Mouse (Mus musculus): ENCODE results near the gene Prss8. TPM values are rescaled to one million over a fixed set of nuclear protein-coding genes. Genes with fewer than 3 reads are reported as not detected.

Prss8 gene
- polyA plus RNA-seq, 1 experiment from 2014 or later, result not detected

DNA sequence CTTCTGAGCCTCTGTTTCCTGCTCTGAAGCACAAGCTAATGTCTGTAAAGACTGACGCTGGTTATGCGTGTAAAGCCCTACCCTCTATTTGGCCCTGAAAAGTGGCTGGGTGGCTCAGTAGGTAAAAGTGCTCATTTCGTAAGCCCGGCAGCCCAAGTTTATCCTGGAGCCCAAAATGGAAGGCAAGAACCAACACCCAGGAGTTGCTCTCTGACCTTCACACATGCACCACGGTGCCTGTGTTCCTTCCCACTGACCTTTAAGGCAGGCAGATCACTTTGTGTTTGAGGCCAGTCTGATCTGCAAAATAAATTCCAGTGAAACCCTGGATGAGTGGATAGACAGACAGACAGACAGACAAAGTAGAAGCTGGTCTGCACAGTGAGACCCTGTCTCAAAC, 6.2 kb downstream of the Prss8 start:
- ATAC-seq (ENCODE audit: low FRiP score, low TSS enrichment) (no peak), DNase-seq (no peak)
- Histone ChIP-seq H3K4me1 (ENCODE audit: control insufficient read depth, insufficient read depth, low read length) (no peaks in the 10 kb centered on the region), H3K4me2 (ENCODE audit: low read length) (no peak overlapping the region), H3K27me3 (ENCODE audit: control insufficient read depth, insufficient read depth, low read length) (peaks cover 4% of the 10 kb centered on the region; the same call in 1 of the 2 replicates), H3K36me3 (ENCODE audit: control insufficient read depth, insufficient read depth, low read length) (peaks cover 71% of the 10 kb centered on the region), H3K27ac (replicated peaks; ENCODE audit: low read depth, low read length) (no peak overlapping the region), H3K4me3 (replicated peaks; ENCODE audit: low read depth, low read length) (no peak overlapping the region), H3K9ac (replicated peaks; ENCODE audit: low read length) (no peak overlapping the region), H3K9me3 (ENCODE audit: control insufficient read depth, low read length) (no peaks in the 10 kb centered on the region)
- 93% methylated on average over 5 of the region's 5 CpGs for WGBS

DNA sequence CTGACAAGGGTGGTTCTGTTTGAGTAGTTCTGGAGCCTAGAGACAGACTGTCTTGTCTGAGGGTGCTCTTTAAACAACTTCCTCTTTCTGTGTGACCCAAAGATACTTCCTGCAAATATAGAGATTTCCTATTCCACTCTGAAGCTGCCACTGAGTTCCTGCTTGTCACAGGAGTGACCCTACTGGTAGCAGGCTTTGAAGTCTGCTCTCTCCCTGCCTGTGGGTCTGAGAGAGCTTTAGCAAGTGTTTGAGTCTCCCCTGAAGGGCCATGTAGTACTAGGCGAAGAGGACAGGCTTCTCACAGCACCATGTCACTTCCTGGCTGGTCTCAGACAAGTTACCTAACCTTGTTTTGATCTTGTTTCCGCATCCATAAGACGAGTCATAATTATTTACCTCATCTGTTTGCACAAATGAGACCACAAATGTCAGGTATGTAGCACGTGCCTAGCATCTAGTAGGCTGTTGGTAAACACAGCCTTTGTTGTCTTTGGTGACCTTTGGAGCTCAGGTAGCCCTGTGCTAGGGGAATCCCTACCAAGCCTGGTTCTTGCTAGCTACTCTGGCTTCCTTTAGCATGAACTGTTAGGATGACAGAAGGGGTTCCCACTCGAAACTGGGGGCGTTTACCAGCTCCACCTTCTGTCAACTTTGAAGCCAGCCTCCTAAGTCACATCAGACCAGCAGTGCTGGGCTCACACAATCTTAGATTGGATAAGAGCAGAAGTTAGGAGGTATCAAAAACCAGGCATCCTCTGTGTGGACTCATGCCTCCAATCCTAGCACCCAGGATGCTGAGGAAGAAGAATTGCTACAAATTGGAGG, 7.2 kb downstream of the Prss8 start:
- no peak overlapping the region for H3K9ac ChIP-seq (replicated peaks; ENCODE audit: low read length)
- H3K27me3 ChIP-seq (ENCODE audit: control insufficient read depth, insufficient read depth, low read length), result no peaks in the 10 kb centered on the region
- WGBS, result 87% methylated on average over 6 of the region's 6 CpGs
- no peaks in the 10 kb centered on the region for H3K9me3 ChIP-seq (ENCODE audit: control insufficient read depth, low read length)
- H3K4me3 ChIP-seq (replicated peaks; ENCODE audit: low read depth, low read length), result no peak overlapping the region
- H3K27ac ChIP-seq (replicated peaks; ENCODE audit: low read depth, low read length), result no peak overlapping the region
- no peaks in the 10 kb centered on the region for H3K4me1 ChIP-seq (ENCODE audit: control insufficient read depth, insufficient read depth, low read length)
- no peak for ATAC-seq (ENCODE audit: low FRiP score, low TSS enrichment)
- no peak for DNase-seq
- H3K36me3 ChIP-seq (ENCODE audit: control insufficient read depth, insufficient read depth, low read length), result peaks cover 77% of the 10 kb centered on the region
- no peak overlapping the region for H3K4me2 ChIP-seq (ENCODE audit: low read length)

- no peak overlapping the region for H3K27ac ChIP-seq (replicated peaks; ENCODE audit: low read depth, low read length)
- peaks cover 76% of the 10 kb centered on the region for H3K36me3 ChIP-seq (ENCODE audit: control insufficient read depth, insufficient read depth, low read length)
- no peak overlapping the region for H3K4me2 ChIP-seq (ENCODE audit: low read length)
- DNase-seq (no peak), ATAC-seq (ENCODE audit: low FRiP score, low TSS enrichment) (no peak)
- no peak overlapping the region for H3K9ac ChIP-seq (replicated peaks; ENCODE audit: low read length)
- WGBS, result 62% methylated on average over 8 of the region's 8 CpGs
- H3K4me1 ChIP-seq (ENCODE audit: control insufficient read depth, insufficient read depth, low read length), result no peaks in the 10 kb centered on the region
- no peaks in the 10 kb centered on the region for H3K27me3 ChIP-seq (ENCODE audit: control insufficient read depth, insufficient read depth, low read length)
- H3K4me3 ChIP-seq (replicated peaks; ENCODE audit: low read depth, low read length), result no peak overlapping the region
- H3K9me3 ChIP-seq (ENCODE audit: control insufficient read depth, low read length), result no peaks in the 10 kb centered on the region
These were observed 8.4 kb downstream of the Prss8 start for GRCm38 (mm10) chr7:127921516-127921915.

- WGBS, result 81% methylated on average over 7 of the region's 7 CpGs
- no peak overlapping the region for H3K4me2 ChIP-seq (ENCODE audit: low read length)
- ATAC-seq (ENCODE audit: low FRiP score, low TSS enrichment) (no peak), DNase-seq (no peak)
- H3K27me3 ChIP-seq (ENCODE audit: control insufficient read depth, insufficient read depth, low read length), result no peaks in the 10 kb centered on the region
- no peak overlapping the region for H3K9ac ChIP-seq (replicated peaks; ENCODE audit: low read length)
- no peak overlapping the region for H3K27ac ChIP-seq (replicated peaks; ENCODE audit: low read depth, low read length)
- no peak overlapping the region for H3K4me3 ChIP-seq (replicated peaks; ENCODE audit: low read depth, low read length)
- peaks cover 71% of the 10 kb centered on the region for H3K36me3 ChIP-seq (ENCODE audit: control insufficient read depth, insufficient read depth, low read length)
- H3K4me1 ChIP-seq (ENCODE audit: control insufficient read depth, insufficient read depth, low read length), result no peaks in the 10 kb centered on the region
- no peaks in the 10 kb centered on the region for H3K9me3 ChIP-seq (ENCODE audit: control insufficient read depth, low read length)
These were observed 10.6 kb downstream of the Prss8 start for GRCm38 (mm10) chr7:127919290-127919689.

DNA sequence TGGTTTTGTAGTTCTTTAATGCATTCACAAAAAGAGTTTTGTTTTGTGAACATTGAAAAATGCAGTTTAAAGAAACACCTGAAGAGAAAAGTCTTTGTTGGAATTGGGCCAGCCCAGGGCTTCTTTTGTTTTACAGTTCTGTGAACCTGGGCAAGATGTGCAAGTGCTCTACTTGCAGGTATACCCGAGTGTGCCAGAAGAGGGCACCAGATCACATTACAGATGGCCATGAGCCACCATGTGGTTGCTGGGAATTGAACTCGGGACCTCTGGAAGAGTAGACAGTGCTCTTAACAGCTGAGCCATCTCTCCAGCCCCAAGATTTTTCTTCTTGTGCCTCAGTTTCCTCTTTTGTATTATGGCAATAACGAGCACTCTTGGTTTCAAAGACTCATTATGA, 11.7 kb downstream of the Prss8 start:
- H3K36me3 ChIP-seq (ENCODE audit: control insufficient read depth, insufficient read depth, low read length), result peaks cover 61% of the 10 kb centered on the region
- peak; percentile 55 for DNase-seq
- H3K27ac ChIP-seq (replicated peaks; ENCODE audit: low read depth, low read length), result no peak overlapping the region
- H3K4me2 ChIP-seq (ENCODE audit: low read length), result no peak overlapping the region
- H3K4me3 ChIP-seq (replicated peaks; ENCODE audit: low read depth, low read length), result no peak overlapping the region
- H3K27me3 ChIP-seq (ENCODE audit: control insufficient read depth, insufficient read depth, low read length), result no peaks in the 10 kb centered on the region
- peaks cover 1% of the 10 kb centered on the region for H3K4me1 ChIP-seq (ENCODE audit: control insufficient read depth, insufficient read depth, low read length)
- H3K9ac ChIP-seq (replicated peaks; ENCODE audit: low read length), result no peak overlapping the region
- ATAC-seq (ENCODE audit: low FRiP score, low TSS enrichment), result no peak
- 57% methylated on average over 3 of the region's 3 CpGs for WGBS
- H3K9me3 ChIP-seq (ENCODE audit: control insufficient read depth, low read length), result no peaks in the 10 kb centered on the region

- Histone ChIP-seq H3K9ac (replicated peaks; ENCODE audit: low read length) (no peak overlapping the region), H3K27ac (replicated peaks; ENCODE audit: low read depth, low read length) (no peak overlapping the region), H3K36me3 (ENCODE audit: control insufficient read depth, insufficient read depth, low read length) (peaks cover 37% of the 10 kb centered on the region), H3K4me2 (ENCODE audit: low read length) (no peak overlapping the region), H3K9me3 (ENCODE audit: control insufficient read depth, low read length) (no peaks in the 10 kb centered on the region), H3K4me3 (replicated peaks; ENCODE audit: low read depth, low read length) (no peak overlapping the region), H3K27me3 (ENCODE audit: control insufficient read depth, insufficient read depth, low read length) (no peaks in the 10 kb centered on the region), H3K4me1 (ENCODE audit: control insufficient read depth, insufficient read depth, low read length) (peaks cover 9% of the 10 kb centered on the region)
- no peak for ATAC-seq (ENCODE audit: low FRiP score, low TSS enrichment)
- no peak for DNase-seq
- WGBS, result 96% methylated on average over 12 of the region's 12 CpGs
These were observed 14.6 kb downstream of the Prss8 start for GRCm38 (mm10) chr7:127915293-127915692.

GRCm38 (mm10) chr7:127912938-127913337, 17.0 kb downstream of the Prss8 start:
- Histone ChIP-seq H3K4me1 (ENCODE audit: control insufficient read depth, insufficient read depth, low read length) (peaks cover 9% of the 10 kb centered on the region), H3K27ac (replicated peaks; ENCODE audit: low read depth, low read length) (peak overlapping the region; percentile 85), H3K27me3 (ENCODE audit: control insufficient read depth, insufficient read depth, low read length) (no peaks in the 10 kb centered on the region), H3K36me3 (ENCODE audit: control insufficient read depth, insufficient read depth, low read length) (peaks cover 42% of the 10 kb centered on the region), H3K9ac (replicated peaks; ENCODE audit: low read length) (peak overlapping the region; percentile 75), H3K9me3 (ENCODE audit: control insufficient read depth, low read length) (no peaks in the 10 kb centered on the region), H3K4me2 (ENCODE audit: low read length) (peak overlapping the region; percentile 74), H3K4me3 (replicated peaks; ENCODE audit: low read depth, low read length) (peak overlapping the region; percentile 90)
- ATAC-seq (ENCODE audit: low FRiP score, low TSS enrichment) (no peak), DNase-seq (no peak)
- WGBS, result 29% methylated on average over 4 of the region's 4 CpGs

GRCm38 (mm10) chr7:127912190-127912871, 17.6 kb downstream of the Prss8 start, which contains the start of gene Kat8:
TSS of gene Kat8 (plus strand) at chr7:127912516.
- Histone ChIP-seq H3K27me3 (ENCODE audit: control insufficient read depth, insufficient read depth, low read length) (no peaks in the 10 kb centered on the region), H3K36me3 (ENCODE audit: control insufficient read depth, insufficient read depth, low read length) (peaks cover 43% of the 10 kb centered on the region), H3K4me1 (ENCODE audit: control insufficient read depth, insufficient read depth, low read length) (peaks cover 9% of the 10 kb centered on the region), H3K9ac (replicated peaks; ENCODE audit: low read length) (peak within 1 kb of the TSS; percentile 75), H3K4me2 (ENCODE audit: low read length) (peak within 1 kb of the TSS; percentile 74), H3K9me3 (ENCODE audit: control insufficient read depth, low read length) (no peaks in the 10 kb centered on the region), H3K27ac (replicated peaks; ENCODE audit: low read depth, low read length) (peak within 1 kb of the TSS; percentile 85), H3K4me3 (replicated peaks; ENCODE audit: low read depth, low read length) (peak within 1 kb of the TSS; percentile 90)
- 1% methylated on average over 40 of the region's 40 CpGs for WGBS
- peak; percentile 95 for ATAC-seq (ENCODE audit: low FRiP score, low TSS enrichment)
- peak; percentile 97 for DNase-seq

Data from midbrain, embryonic 14.5 days (tissue).